Mouse (Mus musculus) embryonic stem cell, embryonic (primary cell): Measurements from ENCODE around the gene Nucks1.

Experiments
- CTCF ChIA-PET, 4 experiments: fragments of 300-600 bp in 2 of 4; fragments of 350-600 bp in 2 of 4; sonication (Branson Sonifier 250); formaldehyde crosslinking; loops; one replicate each; lab custom pipeline; 2022; ENCODE audit warnings: inconsistent platforms in 2 of 4; lab: Charles Lee
- POLR2A ChIA-PET, 4 experiments: fragments of 300-600 bp in 2 of 4; fragments of 350-600 bp in 2 of 4; sonication (Branson Sonifier 250); formaldehyde crosslinking; loops; one replicate each; lab custom pipeline; 2022; ENCODE audit warnings: antibody characterized with exemption in 4 of 4, inconsistent platforms in 1 of 4; lab: Charles Lee

Gene Nucks1

GRCm38 (mm10) chr1:131968983-131969382, 58.6 kb downstream of the Nucks1 start:
- POLR2A ChIA-PET: interaction anchor here in 1 of 4 experiments (0.6 to 13.1 kb wide), 5 partner anchors 11 to 69 kb away, joined by 3 to 130 read pairs (median 4); no protein-coding TSS in a partner anchor

GRCm38 (mm10) chr1:131969825-131970224, 59.5 kb downstream of the Nucks1 start:
- ChIA-PET CTCF (interaction anchor here (0.6 to 7.9 kb wide), 5 partner anchors 12 to 291 kb away, joined by 3 to 61 read pairs (median 13); no protein-coding TSS in a partner anchor), POLR2A (interaction anchor here in 3 of 4 experiments (0.8 to 13.1 kb wide), 9 partner anchors 11 to 57 kb away, joined by 3 to 130 read pairs (median 5); no protein-coding TSS in a partner anchor)

More at GRCm38 (mm10) chr1:131968983-131969382, 58.6 kb downstream of the Nucks1 start:
- CTCF ChIA-PET: interaction anchor here in 2 of 4 experiments (1.1 to 7.9 kb wide), 3 partner anchors 13 to 387 kb away, joined by 3 to 61 read pairs (median 5); no protein-coding TSS in a partner anchor

GRCm38 (mm10) chr1:131970322-131970660, 60.0 kb downstream of the Nucks1 start:
- POLR2A ChIA-PET: interaction anchor here in 3 of 4 experiments (0.7 to 13.1 kb wide), 12 partner anchors 7 to 159 kb away, joined by 3 to 130 read pairs (median 6); partner anchors contain the start of gene Slc45a3 (in 1 of the 3)
- CTCF ChIA-PET: interaction anchor here (0.6 to 7.9 kb wide), 5 partner anchors 12 to 1412 kb away, joined by 3 to 61 read pairs (median 13); no protein-coding TSS in a partner anchor

GRCm38 (mm10) chr1:131970661-131971520, 60.6 kb downstream of the Nucks1 start:
- POLR2A ChIA-PET: interaction anchor here in 3 of 4 experiments (0.6 to 13.1 kb wide), 17 partner anchors 7 to 251 kb away, joined by 3 to 130 read pairs (median 5); partner anchors contain the start of gene Slc45a3 (in 1 of the 3)
- CTCF ChIA-PET: interaction anchor here (0.6 to 7.9 kb wide), 10 partner anchors 10 to 1411 kb away, joined by 3 to 61 read pairs (median 6); no protein-coding TSS in a partner anchor

- CTCF ChIA-PET: interaction anchor here (0.7 to 7.9 kb wide), 10 partner anchors 9 to 319 kb away, joined by 3 to 61 read pairs (median 6); partner anchors contain the start of genes Rab29 (in 1 of the 4) and Slc45a3 (in 1 of the 4)
- POLR2A ChIA-PET: interaction anchor here in 2 of 4 experiments (0.6 to 13.1 kb wide), 13 partner anchors 8 to 250 kb away, joined by 3 to 130 read pairs (median 7); partner anchors contain the start of gene Slc45a3 (in 1 of the 2)
Observed at GRCm38 (mm10) chr1:131971771-131972497, 61.6 kb downstream of the Nucks1 start.

- ChIA-PET POLR2A (interaction anchor here in 3 of 4 experiments (0.7 to 13.1 kb wide), 7 partner anchors 8 to 44 kb away, joined by 3 to 130 read pairs (median 9); partner anchors contain the start of gene Slc45a3 (in 1 of the 3)), CTCF (interaction anchor here (0.7 to 7.9 kb wide), 8 partner anchors 9 to 183 kb away, joined by 3 to 61 read pairs (median 6); partner anchors contain the start of genes Rab29 (in 1 of the 4) and Slc45a3 (in 1 of the 4))
Observed at GRCm38 (mm10) chr1:131972498-131973334, 62.4 kb downstream of the Nucks1 start.

- POLR2A ChIA-PET: interaction anchor here in 3 of 4 experiments (0.5 to 5.8 kb wide), 7 partner anchors 10 to 146 kb away, joined by 3 to 22 read pairs (median 4); partner anchors contain the start of gene Slc45a3 (in 1 of the 3)
- CTCF ChIA-PET: interaction anchor here in 3 of 4 experiments (0.5 to 7.9 kb wide), 4 partner anchors 8 to 48 kb away, joined by 4 to 61 read pairs (median 18); no protein-coding TSS in a partner anchor
Observed at GRCm38 (mm10) chr1:131973991-131974390, 63.7 kb downstream of the Nucks1 start.

GRCm38 (mm10) chr1:131976886-131977285, 66.6 kb downstream of the Nucks1 start:
- POLR2A ChIA-PET: interaction anchor here in 2 of 4 experiments (1.3 to 1.8 kb wide), 2 partner anchors 13 to 39 kb away, joined by 3 to 9 read pairs; no protein-coding TSS in a partner anchor
- CTCF ChIA-PET: interaction anchor here in 1 of 4 experiments (1.4 kb wide), 1 partner anchor 39 kb away, joined by 3 read pairs; no protein-coding TSS in a partner anchor

GRCm38 (mm10) chr1:131980471-131980870, 70.1 kb downstream of the Nucks1 start:
- POLR2A ChIA-PET: interaction anchor here in 2 of 4 experiments (0.6 to 4.6 kb wide), 12 partner anchors 9 to 130 kb away, joined by 3 to 24 read pairs (median 3); partner anchors contain the start of genes Elk4 (in 1 of the 2) and Nucks1 (in 1 of the 2)
- CTCF ChIA-PET: interaction anchor here (0.6 to 5.3 kb wide), 11 partner anchors 9 to 1080 kb away, joined by 3 to 61 read pairs (median 22); no protein-coding TSS in a partner anchor

GRCm38 (mm10) chr1:131981378-131982013, 71.2 kb downstream of the Nucks1 start:
- CTCF ChIA-PET: interaction anchor here (0.5 to 5.3 kb wide), 98 partner anchors 8 to 539 kb away, joined by 3 to 61 read pairs (median 4); partner anchors contain the start of genes Slc45a3 (in 2 of the 4), Elk4 (in 1 of the 4), Fam72a (in 1 of the 4) and Nucks1 (in 1 of the 4)
- POLR2A ChIA-PET: interaction anchor here in 3 of 4 experiments (0.5 to 4.6 kb wide), 22 partner anchors 8 to 454 kb away, joined by 3 to 24 read pairs (median 4); partner anchors contain the start of genes Elk4 (in 1 of the 3), Fam72a (in 1 of the 3), Nucks1 (in 1 of the 3) and Slc45a3 (in 1 of the 3)

- ChIA-PET CTCF (interaction anchor here (0.5 to 5.3 kb wide), 74 partner anchors 8 to 781 kb away, joined by 3 to 61 read pairs (median 5); partner anchors contain the start of genes Slc45a3 (in 2 of the 4) and Rab29 (in 1 of the 4)), POLR2A (interaction anchor here in 3 of 4 experiments (0.7 to 4.6 kb wide), 18 partner anchors 8 to 175 kb away, joined by 3 to 24 read pairs (median 4); partner anchors contain the start of genes Elk4 (in 2 of the 3) and Slc45a3 (in 1 of the 3))
Observed at GRCm38 (mm10) chr1:131982907-131983306, 72.6 kb downstream of the Nucks1 start.

- POLR2A ChIA-PET: interaction anchor here in 3 of 4 experiments (0.7 to 3.0 kb wide), 7 partner anchors 20 to 84 kb away, joined by 3 to 18 read pairs (median 4); partner anchors contain the start of genes Elk4 (in 2 of the 3) and Slc45a3 (in 1 of the 3)
- CTCF ChIA-PET: interaction anchor here (0.6 to 5.3 kb wide), 26 partner anchors 8 to 372 kb away, joined by 3 to 61 read pairs (median 8); partner anchors contain the start of gene Slc45a3 (in 1 of the 4)
Observed at GRCm38 (mm10) chr1:131983806-131984205, 73.5 kb downstream of the Nucks1 start.
